Mouse (Mus musculus) lung, embryonic 15.5 days (tissue): ENCODE data around the gene Shb. TPM values are rescaled to one million over a fixed set of nuclear protein-coding genes. Genes with fewer than 3 reads are reported as not detected.

Experiments
- microRNA-seq: library from miRNA; unstranded; fragments of <30 nt; microRNA quantifications from one replicate; pipeline ENCODE4, GENCODE M21; 2016
- polyA plus RNA-seq: library from polyadenylated mRNA; unstranded; fragments of >200 nt; fragmentation: Nextera tagmentation; extraction: Ambion mirVana; gene quantifications from 2 replicates; pipeline ENCODE4 v1.2.1, GENCODE M21; 2015

Shb gene
- polyA plus RNA-seq, 1 experiment from 2014 or later: 13.5 TPM

Small RNA genes lying within 50 kb of the gene (microRNA-seq; reads per million reads assigned to microRNA genes)
- gene Gm22518 (not detected), gene Gm25692 (not detected)

Other genes starting within 250 kb of the Shb start
- 17.0 and 17.6 TPM in 2 replicates for gene Trmt10b, start 235.3 kb downstream of the Shb start, polyA plus RNA-seq
- 12.5 and 13.2 TPM in 2 replicates for gene Dcaf10, start 190.4 kb downstream of the Shb start, polyA plus RNA-seq
- 82.7 and 82.8 TPM in 2 replicates for gene Exosc3, start 189.7 kb downstream of the Shb start, polyA plus RNA-seq
- gene Slc25a51, start 123.7 kb downstream of the Shb start, polyA plus RNA-seq: 65.7 and 68.1 TPM in 2 replicates